Mouse (Mus musculus) cerebellum, adult 2 months (tissue): ENCODE results near the gene Rassf6.

Experiments used
- CTCF ChIP-seq: fragments of 200-500 bp; IDR thresholded peaks from 2 replicates; pipeline ENCODE4 v1.5.1; 2011; ENCODE audit warnings: low read depth, mild to moderate bottlenecking, control low read depth, low read length, moderate library complexity, borderline replicate concordance; ENCODE audit not compliant: insufficient read depth
- POLR2A ChIP-seq: fragments of 200-500 bp; IDR thresholded peaks from 2 replicates; pipeline ENCODE4 v1.6.1; 2011; ENCODE audit warnings: low read length, control low read depth, borderline replicate concordance; ENCODE audit not compliant: insufficient read depth

DNA sequence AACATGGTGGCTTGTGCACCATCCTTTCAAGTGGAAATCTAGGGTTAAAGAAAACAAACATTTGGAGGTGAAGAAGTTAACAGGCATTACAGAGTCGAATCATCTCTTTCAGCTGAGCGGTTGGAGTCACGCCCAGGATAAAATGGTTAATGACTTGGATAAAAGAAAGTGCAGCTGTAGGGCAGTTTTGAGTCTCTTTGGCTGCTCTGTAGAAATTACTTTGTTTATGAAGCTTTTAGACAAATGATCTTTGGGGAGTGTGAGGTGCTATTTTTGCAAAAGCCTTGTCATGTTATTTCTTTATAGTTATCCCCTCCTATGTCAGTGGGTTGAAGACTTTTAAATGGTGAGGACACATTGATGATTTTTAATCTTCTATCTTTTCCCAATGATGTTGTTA, 69.2 kb downstream of the Rassf6 start:
- TF ChIP-seq CTCF (no peak), POLR2A (no peak)
